Mouse (Mus musculus): Measurements from ENCODE around the gene Mtrex. TPM values are rescaled to one million over a fixed set of nuclear protein-coding genes. Genes with fewer than 3 reads are reported as not detected.

Mtrex gene
- polyA plus RNA-seq, 1 experiment: 20.5 TPM

GRCm38 (mm10) chr13:112825479-112825878, 101.7 kb downstream of the Mtrex start:
- Histone ChIP-seq H3K4me3 (ENCODE audit: insufficient read depth, low read depth, low read length) (no peak overlapping the region), H3K27ac (replicated peaks; ENCODE audit: low read depth, low read length) (no peak overlapping the region), H3K4me1 (ENCODE audit: control insufficient read depth, insufficient read depth, insufficient read length, low read length) (peaks cover 5% of the 10 kb centered on the region)

- H3K4me3 ChIP-seq (ENCODE audit: insufficient read depth, low read depth, low read length): no peak overlapping the region
- no peak overlapping the region for H3K27ac ChIP-seq (replicated peaks; ENCODE audit: low read depth, low read length)
- peaks cover 6% of the 10 kb centered on the region for H3K4me1 ChIP-seq (ENCODE audit: control insufficient read depth, insufficient read depth, insufficient read length, low read length)
Measured at GRCm38 (mm10) chr13:112823911-112824648, 103.1 kb downstream of the Mtrex start.

- no peak overlapping the region for H3K27ac ChIP-seq (replicated peaks; ENCODE audit: low read depth, low read length)
Measured at GRCm38 (mm10) chr13:112823236-112823910, 103.8 kb downstream of the Mtrex start.

GRCm38 (mm10) chr13:112822413-112822812, 104.8 kb downstream of the Mtrex start:
- H3K27ac ChIP-seq (replicated peaks; ENCODE audit: low read depth, low read length): no peak overlapping the region
- H3K4me1 ChIP-seq (ENCODE audit: control insufficient read depth, insufficient read depth, insufficient read length, low read length): peaks cover 10% of the 10 kb centered on the region
- H3K4me3 ChIP-seq (ENCODE audit: insufficient read depth, low read depth, low read length): no peak overlapping the region

More at GRCm38 (mm10) chr13:112823236-112823910, 103.8 kb downstream of the Mtrex start:
- H3K4me1 ChIP-seq (ENCODE audit: control insufficient read depth, insufficient read depth, insufficient read length, low read length): peaks cover 8% of the 10 kb centered on the region
- no peak overlapping the region for H3K4me3 ChIP-seq (ENCODE audit: insufficient read depth, low read depth, low read length)

- Histone ChIP-seq H3K4me1 (ENCODE audit: control insufficient read depth, insufficient read depth, insufficient read length, low read length) (peaks cover 9% of the 10 kb centered on the region), H3K4me3 (ENCODE audit: insufficient read depth, low read depth, low read length) (no peak overlapping the region), H3K27ac (replicated peaks; ENCODE audit: low read depth, low read length) (no peak overlapping the region)
Measured at GRCm38 (mm10) chr13:112818125-112818524, 109.1 kb downstream of the Mtrex start.

Other genes starting within 250 kb of the Mtrex start
- 10.1 and 15.5 TPM in 2 replicates for gene Plpp1, start 126.6 kb downstream of the Mtrex start, polyA plus RNA-seq (2012; ENCODE audit: insufficient read depth, insufficient read length, missing spikeins)
- gene Dhx29, start 56 bp upstream of the Mtrex start, polyA plus RNA-seq (2012; ENCODE audit: insufficient read depth, insufficient read length, missing spikeins): 7.3 and 8.1 TPM in 2 replicates
- 0.95 TPM in 1 of 2 replicates, not detected in the other for gene Ccno, start 60.4 kb upstream of the Mtrex start, polyA plus RNA-seq (2012; ENCODE audit: insufficient read depth, insufficient read length, missing spikeins)
- gene Mcidas, start 66.4 kb upstream of the Mtrex start, polyA plus RNA-seq (2012; ENCODE audit: insufficient read depth, insufficient read length, missing spikeins): not detected in 2 replicates
- not detected in 2 replicates for gene Cdc20b, start 107.7 kb upstream of the Mtrex start, polyA plus RNA-seq (2012; ENCODE audit: insufficient read depth, insufficient read length, missing spikeins)
- gene Gpx8, start 119.0 kb upstream of the Mtrex start, polyA plus RNA-seq (2012; ENCODE audit: insufficient read depth, insufficient read length, missing spikeins): 143 and 181 TPM in 2 replicates
- not detected in 2 replicates for gene Gzma, start 173.6 kb upstream of the Mtrex start, polyA plus RNA-seq (2012; ENCODE audit: insufficient read depth, insufficient read length, missing spikeins)